Mouse (Mus musculus) kidney, embryonic 15.5 days (tissue): ENCODE data around the gene Raet1e. TPM values are rescaled to one million over a fixed set of nuclear protein-coding genes. Genes with fewer than 3 reads are reported as not detected.
"Not testable (repeated sequence)": the region's sequence is repeated elsewhere in the genome, so short reads cannot be mapped to it uniquely, and the experiment has no call there.

Source experiments
- ATAC-seq: fragments of 200-750 bp; cut with Nextera tagmentation; replicated peaks from 2 replicates; pipeline ENCODE4 v1.8.0; 2017; ENCODE audit warnings: moderate TSS enrichment; ENCODE audit not compliant: low FRiP score
- H3K27ac ChIP-seq: fragments of 300-500 bp; sonication (generic); 2 replicates; pipeline ENCODE4 v1.5.1; 2015; ENCODE audit warnings: mild to moderate bottlenecking, inconsistent platforms
- H3K27me3 ChIP-seq: fragments of 300-500 bp; sonication (generic); 2 replicates; pipeline ENCODE4 v1.6.1; 2015; ENCODE audit warnings: inconsistent platforms
- H3K36me3 ChIP-seq: fragments of 300-500 bp; sonication (generic); 2 replicates; pipeline ENCODE4 v1.6.1; 2015; ENCODE audit warnings: inconsistent platforms
- H3K4me1 ChIP-seq: fragments of 300-500 bp; sonication (generic); 2 replicates; pipeline ENCODE4 v1.6.1; 2015; ENCODE audit warnings: inconsistent platforms
- H3K4me2 ChIP-seq: fragments of 300-500 bp; sonication (generic); 2 replicates; pipeline ENCODE4 v1.6.1; 2015; ENCODE audit warnings: moderate library complexity, mild to moderate bottlenecking, inconsistent platforms
- H3K4me3 ChIP-seq: fragments of 300-500 bp; sonication (generic); replicated peaks from 2 replicates; pipeline ENCODE4 v1.5.1; 2015; ENCODE audit warnings: mild to moderate bottlenecking, inconsistent platforms
- H3K9ac ChIP-seq: fragments of 300-500 bp; sonication (generic); 2 replicates; pipeline ENCODE4 v1.6.1; 2015; ENCODE audit warnings: mild to moderate bottlenecking, inconsistent platforms
- H3K9me3 ChIP-seq: fragments of 300-500 bp; sonication (generic); replicated peaks from 2 replicates; pipeline ENCODE4 v1.6.1; 2016; ENCODE audit warnings: inconsistent platforms
- WGBS: fragments of 180-500 bp; shearing (Covaris S2); methylation state at CpG from one replicate; pipeline ENCODE4 v1.1.7; 2015; ENCODE audit warnings: mixed read lengths; 5-methylcytosine and 5-hydroxymethylcytosine counted together
- polyA plus RNA-seq: library from polyadenylated mRNA; unstranded; fragments of >200 nt; fragmentation: Nextera tagmentation; extraction: Ambion mirVana; gene quantifications from 2 replicates; pipeline ENCODE4 v1.2.1, GENCODE M21; 2015

Raet1e gene
- polyA plus RNA-seq, 1 experiment from 2014 or later = 11.7 TPM

DNA sequence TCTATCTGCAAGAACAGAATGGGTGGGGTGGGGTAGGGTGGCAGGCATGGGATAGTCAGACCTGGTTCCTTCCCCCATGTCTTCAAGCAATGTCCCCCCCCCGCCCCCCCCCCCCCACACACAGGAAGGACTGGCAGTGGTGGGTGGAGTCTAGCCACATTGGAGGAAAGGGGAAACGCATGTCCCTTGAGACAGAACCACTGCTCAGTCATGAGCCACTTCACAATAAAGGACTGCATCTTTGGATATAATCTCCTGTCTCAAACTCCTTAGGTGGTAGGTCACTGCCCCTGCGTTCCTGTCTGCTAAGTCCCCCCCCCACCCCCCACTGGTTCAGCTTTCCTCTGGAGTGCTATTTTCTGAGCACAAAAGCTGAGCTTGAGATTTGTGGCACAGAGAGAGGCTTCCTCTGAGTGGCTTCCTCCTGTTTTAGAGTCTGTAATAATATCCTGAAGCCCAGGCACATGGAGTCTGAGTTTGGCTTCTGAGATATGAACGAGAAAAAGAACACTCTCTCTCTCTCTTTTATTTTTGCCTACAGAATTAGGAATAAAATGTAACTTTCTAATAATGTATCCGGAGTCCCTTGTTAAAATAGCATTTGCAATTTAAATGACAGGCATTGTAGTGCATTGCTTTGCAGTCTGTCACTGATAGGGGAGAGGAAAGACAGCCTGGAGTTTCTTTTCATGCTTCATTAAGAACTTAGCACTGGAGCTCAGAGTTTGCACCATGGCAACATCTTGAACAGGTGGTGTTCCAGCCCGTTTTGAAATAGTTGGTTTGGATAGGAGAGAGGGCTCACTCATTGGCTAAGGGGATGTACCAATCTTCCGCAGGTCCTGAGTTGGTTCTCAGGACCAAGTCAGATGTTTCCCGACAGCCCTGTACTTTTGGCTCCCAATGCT lies 112.8 kb downstream of the Raet1e start:
- H3K9ac ChIP-seq, H3K4me2 ChIP-seq, H3K27me3 ChIP-seq, H3K27ac ChIP-seq, H3K4me3 ChIP-seq, H3K9me3 ChIP-seq, H3K36me3 ChIP-seq: not testable (repeated sequence)
- ATAC-seq = peak; percentile 46; the same call in 1 of the 2 replicates
- WGBS = 35% methylated on average over 8 of the region's 8 CpGs
- H3K4me1 ChIP-seq = peaks cover 14% of the 10 kb centered on the region

DNA sequence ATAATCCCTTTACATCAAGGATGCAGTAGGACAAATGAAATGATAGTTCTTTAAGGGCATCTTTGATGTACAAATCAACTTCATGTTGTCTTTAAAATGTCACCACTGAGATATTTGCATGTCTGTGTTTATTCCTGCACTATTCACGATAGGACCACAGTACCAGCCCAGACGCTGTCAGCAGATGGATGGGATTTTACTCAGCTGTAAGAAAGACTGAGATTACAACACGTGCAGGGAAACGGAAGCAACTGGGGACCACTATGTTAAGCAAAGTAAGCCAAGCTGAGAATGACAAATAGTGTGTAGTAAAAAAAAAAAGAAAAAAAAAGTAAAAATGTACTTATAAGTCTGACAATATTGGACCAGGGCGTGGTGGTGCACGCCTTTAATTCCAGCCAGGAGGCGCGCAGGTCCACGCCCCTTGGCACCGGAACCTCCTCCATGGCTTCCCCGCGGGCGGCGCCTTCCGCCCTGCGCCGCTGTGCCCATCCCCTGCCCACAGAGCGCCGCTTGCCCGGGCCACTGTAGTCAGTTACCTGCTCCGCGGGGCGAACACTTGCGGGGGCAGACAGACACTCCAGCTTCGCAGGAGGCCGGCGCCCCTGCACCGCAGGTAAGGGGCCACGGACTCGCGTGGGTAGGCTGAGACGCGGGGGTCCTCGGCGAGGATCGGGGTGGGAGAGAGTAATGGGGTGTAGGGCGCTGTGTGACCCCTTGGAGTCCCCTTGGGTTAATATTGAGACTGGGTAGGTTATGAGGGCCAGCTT lies 114.7 kb downstream of the Raet1e start:
- H3K27ac ChIP-seq, H3K36me3 ChIP-seq, H3K27me3 ChIP-seq, H3K9me3 ChIP-seq: not testable (repeated sequence)
- Histone ChIP-seq H3K4me2 (peak overlapping the region; percentile 94), H3K9ac (peak overlapping the region; percentile 45; the same call in 1 of the 2 replicates), H3K4me3 (peak overlapping the region; percentile 54), H3K4me1 (peaks cover 14% of the 10 kb centered on the region)
- 1% methylated on average over 37 of the region's 37 CpGs for WGBS
- ATAC-seq = peak; percentile 68; the same call in 1 of the 2 replicates

DNA sequence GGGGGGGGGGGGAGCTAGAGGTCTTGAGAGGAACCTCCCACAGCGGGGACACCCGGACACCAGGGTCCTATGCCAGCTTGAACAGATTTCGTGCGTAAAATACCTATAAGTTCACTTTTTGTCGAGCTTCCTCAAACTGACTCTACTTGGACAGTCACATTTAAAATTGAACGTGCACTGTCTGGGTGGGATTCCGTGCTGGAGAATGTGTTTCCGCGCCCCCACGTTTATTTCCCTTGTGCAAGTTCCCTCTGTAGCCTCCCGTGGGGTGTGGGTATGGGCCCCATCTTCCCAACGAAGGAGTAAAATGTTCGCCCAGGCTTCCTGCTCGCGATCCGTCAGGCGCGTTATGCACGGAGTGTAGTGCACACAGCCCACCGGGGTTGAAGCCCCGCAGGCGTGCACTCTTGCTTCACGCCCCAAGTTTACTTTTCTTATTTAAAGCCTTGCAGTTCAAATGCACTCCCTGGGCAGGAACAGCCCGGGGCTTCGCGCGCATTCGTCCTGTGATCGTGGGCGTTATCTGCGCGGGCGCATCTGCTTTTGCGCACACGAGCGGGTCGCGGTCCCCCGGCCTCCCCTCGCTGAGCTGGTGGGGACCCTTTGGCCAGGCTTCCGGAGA lies 115.4 kb downstream of the Raet1e start:
- no peak overlapping the region for H3K27ac ChIP-seq
- peak overlapping the region; percentile 45 for H3K9ac ChIP-seq
- H3K27me3 ChIP-seq = 0 out of 2 replicates have a peak, but pooled peaks cover 9% of the 10 kb centered on the region
- peak overlapping the region; percentile 94 for H3K4me2 ChIP-seq
- H3K4me1 ChIP-seq = peaks cover 14% of the 10 kb centered on the region
- peak overlapping the region; percentile 54 for H3K4me3 ChIP-seq
- WGBS = under 1% methylated on average over 40 of the region's 41 CpGs
- no peaks in the 10 kb centered on the region for H3K36me3 ChIP-seq
- H3K9me3 ChIP-seq = no peaks in the 10 kb centered on the region
- no peak for ATAC-seq

DNA sequence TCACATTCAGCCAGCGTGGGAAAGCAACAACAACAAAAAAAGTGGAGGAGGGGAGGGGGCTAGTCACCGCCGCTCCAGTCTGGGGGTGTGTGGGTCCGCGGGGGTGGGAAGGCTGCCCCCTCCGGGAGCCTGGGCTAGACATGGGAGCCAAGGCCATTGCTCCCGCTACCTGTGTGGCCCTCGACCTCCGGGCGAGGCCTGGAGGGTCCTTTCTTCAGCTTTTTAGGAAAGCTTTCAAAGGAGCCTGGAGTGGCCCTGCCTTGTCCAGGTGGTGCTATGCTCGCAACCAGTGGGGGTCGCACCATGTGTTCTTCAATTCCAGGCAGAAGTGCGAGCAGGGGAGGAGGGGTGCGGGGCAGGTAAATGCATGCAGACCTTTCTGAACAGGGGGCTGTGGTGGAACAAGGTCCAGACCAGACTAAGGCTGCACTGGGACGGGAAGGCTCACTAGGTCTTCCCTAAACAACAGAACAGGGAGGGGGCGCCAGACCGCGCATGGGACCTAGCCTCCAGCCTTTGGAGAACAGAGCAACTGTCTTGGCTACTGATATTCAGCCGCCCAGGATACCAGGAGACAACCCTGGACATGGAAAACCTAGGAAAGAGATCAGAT lies 116.2 kb downstream of the Raet1e start:
- H3K9ac ChIP-seq = no peak overlapping the region
- WGBS = 8% methylated on average over 16 of the region's 19 CpGs
- no peaks in the 10 kb centered on the region for H3K36me3 ChIP-seq
- peak overlapping the region; percentile 54 for H3K4me3 ChIP-seq
- H3K4me2 ChIP-seq = peak overlapping the region; percentile 94
- 0 out of 2 replicates have a peak, but pooled peaks cover 9% of the 10 kb centered on the region for H3K27me3 ChIP-seq
- peak; percentile 73 for ATAC-seq
- no peak overlapping the region for H3K27ac ChIP-seq
- no peaks in the 10 kb centered on the region for H3K9me3 ChIP-seq
- H3K4me1 ChIP-seq = peaks cover 14% of the 10 kb centered on the region

DNA sequence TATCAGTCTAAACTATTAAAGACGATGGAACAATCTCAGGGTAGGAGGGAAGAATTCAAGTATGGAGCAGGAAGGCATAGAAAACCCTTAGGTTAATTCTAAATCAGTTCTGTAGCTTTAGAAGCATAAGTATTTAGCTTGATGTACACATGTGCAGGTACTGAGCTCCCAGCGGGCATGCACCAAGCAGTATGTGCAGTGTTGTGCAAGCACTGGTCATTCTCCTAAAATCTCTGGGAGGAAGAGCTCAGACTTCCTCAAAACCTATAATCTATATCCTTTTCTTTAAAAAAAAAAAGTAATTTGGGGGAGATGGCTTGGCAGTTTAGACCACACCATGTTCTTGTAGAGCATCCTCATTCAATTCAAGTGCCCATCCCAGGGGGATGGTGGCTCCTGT lies 120.1 kb downstream of the Raet1e start:
- H3K27me3 ChIP-seq, ATAC-seq, H3K9me3 ChIP-seq, H3K4me2 ChIP-seq, H3K9ac ChIP-seq, H3K36me3 ChIP-seq, H3K27ac ChIP-seq, H3K4me3 ChIP-seq: not testable (repeated sequence)
- H3K4me1 ChIP-seq = peaks cover 11% of the 10 kb centered on the region
- 89% methylated on average over 2 of the region's 2 CpGs for WGBS

DNA sequence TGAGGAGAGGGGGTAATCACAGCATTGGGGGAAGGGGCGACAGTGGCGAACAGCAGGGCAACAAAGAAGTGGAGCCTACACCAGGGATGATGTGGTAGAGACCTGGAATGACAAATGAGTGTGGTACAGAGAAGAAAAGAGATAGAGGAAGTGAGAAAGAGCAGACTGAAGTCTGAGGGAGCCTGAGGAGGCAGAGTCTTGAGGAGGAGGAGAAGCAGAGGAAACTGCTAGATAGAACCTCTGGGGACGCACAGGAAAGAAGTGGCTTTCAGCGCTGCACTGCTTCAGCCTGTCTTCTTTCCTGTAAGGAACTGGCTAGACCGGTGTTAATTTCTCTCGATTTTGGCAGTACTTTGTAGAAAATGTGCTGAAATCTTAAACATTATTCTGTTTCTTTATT lies 124.4 kb downstream of the Raet1e start:
- Histone ChIP-seq H3K4me2 (no peak overlapping the region), H3K36me3 (no peaks in the 10 kb centered on the region), H3K4me1 (no peaks in the 10 kb centered on the region), H3K9ac (no peak overlapping the region), H3K27me3 (no peaks in the 10 kb centered on the region), H3K4me3 (no peak overlapping the region), H3K27ac (no peak overlapping the region), H3K9me3 (no peaks in the 10 kb centered on the region)
- WGBS = 41% methylated on average over 6 of the region's 6 CpGs
- ATAC-seq = no peak

DNA sequence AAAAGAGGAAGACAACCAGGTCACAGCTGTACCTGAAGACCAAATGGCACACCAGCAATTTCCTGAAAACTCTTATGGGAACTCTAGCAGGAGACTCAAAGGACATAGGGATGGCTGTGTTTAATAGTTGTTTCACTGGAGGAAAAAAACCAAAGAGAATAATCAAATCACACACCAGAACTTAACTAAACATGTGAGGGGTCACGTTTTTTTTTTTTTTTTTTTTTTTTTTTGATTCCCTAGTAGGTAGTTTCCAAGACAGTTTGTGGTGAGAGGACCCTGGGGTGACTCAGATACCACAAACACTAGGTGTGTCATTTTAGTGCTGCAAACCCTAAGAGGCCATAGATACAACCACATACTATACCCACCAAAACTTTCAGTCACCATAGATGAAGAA lies 137.3 kb downstream of the Raet1e start:
- H3K4me2 ChIP-seq = no peak overlapping the region
- no peak for ATAC-seq

DNA sequence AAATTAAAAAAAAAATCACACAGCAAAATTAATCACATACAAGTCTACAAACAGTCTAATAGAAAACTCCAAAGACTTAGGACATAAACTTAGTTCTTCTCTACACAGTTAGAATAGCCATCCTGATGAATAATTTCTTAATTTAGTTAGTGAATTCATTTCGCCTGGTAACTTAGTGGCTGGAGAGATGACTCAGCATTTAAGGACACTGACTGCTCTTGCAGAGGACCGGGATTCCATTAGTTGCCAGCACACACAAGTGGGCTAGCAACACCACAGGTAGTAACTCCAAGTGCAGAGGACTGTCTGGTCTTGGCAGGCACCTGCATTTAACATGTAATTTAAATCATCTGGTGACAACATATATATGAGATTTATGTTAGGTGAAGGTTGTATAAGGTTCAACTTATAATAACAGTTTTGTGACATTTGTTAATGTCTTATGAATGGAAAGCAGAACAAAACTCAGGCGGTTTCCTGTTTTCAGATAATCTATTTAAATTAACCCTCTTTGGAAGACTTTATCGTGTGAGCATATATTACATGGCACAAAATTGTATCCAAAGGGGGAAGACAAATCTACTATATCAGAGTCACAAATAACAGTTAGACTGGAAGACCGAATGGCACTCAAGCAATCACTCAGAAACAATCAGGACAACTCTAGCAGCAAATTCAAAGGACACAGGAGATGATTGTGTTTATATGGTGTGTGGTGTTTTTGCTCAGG lies 138.8 kb downstream of the Raet1e start:
- Histone ChIP-seq H3K9ac (no peak overlapping the region), H3K36me3 (no peaks in the 10 kb centered on the region), H3K9me3 (no peaks in the 10 kb centered on the region), H3K27ac (no peak overlapping the region), H3K4me2 (no peak overlapping the region), H3K27me3 (no peaks in the 10 kb centered on the region), H3K4me1 (0 out of 2 replicates have a peak, but pooled peaks cover 3% of the 10 kb centered on the region), H3K4me3 (no peak overlapping the region)
- ATAC-seq = no peak
- WGBS = 66% methylated on average over 5 of the region's 5 CpGs

More for the DNA sequence above, 137.3 kb downstream of the Raet1e start:
- no peaks in the 10 kb centered on the region for H3K27me3 ChIP-seq
- H3K36me3 ChIP-seq = no peaks in the 10 kb centered on the region
- H3K4me1 ChIP-seq = 0 out of 2 replicates have a peak, but pooled peaks cover 3% of the 10 kb centered on the region
- 30% methylated on average over 1 of the region's 1 CpGs for WGBS
- H3K9me3 ChIP-seq = no peaks in the 10 kb centered on the region
- H3K9ac ChIP-seq = no peak overlapping the region
- H3K4me3 ChIP-seq = no peak overlapping the region
- no peak overlapping the region for H3K27ac ChIP-seq

DNA sequence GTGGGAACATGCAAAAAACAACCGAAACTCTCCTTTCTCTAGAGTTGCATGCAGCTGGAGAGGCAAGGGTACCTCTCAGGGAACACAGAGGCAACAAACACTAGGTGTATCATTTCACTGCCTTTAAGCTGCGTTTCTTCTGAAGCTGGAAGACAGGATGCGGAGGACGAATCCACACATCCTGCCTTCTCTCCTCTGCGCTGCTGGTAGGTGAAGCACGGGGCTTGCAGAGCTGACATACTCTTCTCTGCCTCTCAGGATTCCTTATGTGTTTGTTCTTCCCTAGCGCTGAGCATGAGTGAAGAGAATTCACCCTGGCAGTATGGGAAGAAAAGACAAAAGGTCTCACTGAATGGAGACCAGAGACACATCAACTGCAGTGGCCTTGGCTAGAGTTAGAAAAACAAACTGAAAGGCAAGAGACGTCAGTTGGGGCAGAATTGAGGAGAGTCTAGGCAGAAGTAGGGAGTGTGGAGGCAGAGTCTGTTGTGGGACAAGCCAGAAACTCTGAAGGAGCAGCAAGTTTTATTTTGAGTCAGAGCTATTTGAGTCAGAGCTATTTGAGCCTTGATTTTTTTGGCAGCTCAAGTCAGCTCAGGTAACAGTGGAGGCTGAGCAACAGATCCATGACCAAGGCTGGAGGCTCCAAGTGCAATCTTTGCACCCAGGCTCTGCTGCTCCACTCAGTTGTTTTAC lies 139.5 kb downstream of the Raet1e start:
- Histone ChIP-seq H3K9ac (no peak overlapping the region), H3K4me3 (no peak overlapping the region), H3K27ac (no peak overlapping the region), H3K4me2 (no peak overlapping the region), H3K4me1 (0 out of 2 replicates have a peak, but pooled peaks cover 3% of the 10 kb centered on the region), H3K36me3 (no peaks in the 10 kb centered on the region), H3K9me3 (no peaks in the 10 kb centered on the region), H3K27me3 (no peaks in the 10 kb centered on the region)
- no peak for ATAC-seq
- WGBS = 50% methylated on average over 8 of the region's 8 CpGs

DNA sequence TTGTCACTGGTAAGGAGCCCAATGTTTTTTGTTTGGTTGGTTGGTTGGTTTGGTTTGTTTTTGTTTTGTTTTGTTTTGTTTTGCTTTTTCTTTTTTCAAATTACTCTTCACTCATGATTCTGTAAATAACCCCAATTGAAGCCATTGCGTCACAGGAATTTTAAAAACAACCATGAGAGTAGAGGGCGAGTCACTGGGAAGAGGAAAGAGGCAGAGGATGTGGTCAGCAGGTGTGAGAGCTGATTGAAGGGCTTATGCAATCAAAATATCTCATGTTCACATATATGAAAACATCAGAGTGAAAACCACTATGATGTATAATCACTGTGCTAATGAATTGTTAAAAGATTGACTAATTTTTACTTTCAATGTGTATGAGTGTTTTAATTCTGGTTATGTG lies 141.0 kb downstream of the Raet1e start:
- Histone ChIP-seq H3K9ac (no peak overlapping the region), H3K9me3 (no peaks in the 10 kb centered on the region), H3K4me1 (0 out of 2 replicates have a peak, but pooled peaks cover 3% of the 10 kb centered on the region), H3K27me3 (no peaks in the 10 kb centered on the region), H3K4me2 (no peak overlapping the region), H3K27ac (no peak overlapping the region), H3K4me3 (no peak overlapping the region), H3K36me3 (no peaks in the 10 kb centered on the region)
- ATAC-seq = no peak
- 78% methylated on average over 2 of the region's 2 CpGs for WGBS
